ENCODE assay signal across 9 mouse cellular contexts in genomic region chr11:9126373-9127107, GRCm38 (mm10). TPM values are rescaled to one million over a fixed set of nuclear protein-coding genes. Genes with fewer than 3 reads are reported as not detected.
DNase-seq lines count a peak whose midpoint lies in the region; ATAC-seq and TF ChIP-seq lines count a peak whose summit lies in the region.
"Had no signal": no experiment of that assay in that cellular context is flagged by ENCODE, and none has a peak within 500 bp of the region (broad histone marks: within the 10 kb centered on the region; RNA-seq: fewer than 3 reads in every experiment).

No protein-coding gene starts in this region.

- no peaks in the 10 kb centered on the region for H3K9me3 ChIP-seq in intestine, postnatal 0 days (ENCODE audit: control insufficient read depth)
- no peaks in the 10 kb centered on the region for H3K9me3 ChIP-seq in intestine, embryonic 15.5 days
- no peaks in the 10 kb centered on the region for H3K9me3 ChIP-seq in limb, embryonic 10.5 days (replicated peaks)
- no peaks in the 10 kb centered on the region for H3K9me3 ChIP-seq in intestine, embryonic 16.5 days (ENCODE audit: control insufficient read depth, low read length)

- H3K9ac ChIP-seq in intestine, postnatal 0 days (ENCODE audit: low read depth, low read length) = no peak overlapping the region
- no peak overlapping the region for H3K9ac ChIP-seq in intestine, embryonic 15.5 days
- H3K9ac ChIP-seq in intestine, embryonic 16.5 days (ENCODE audit: low read depth, low read length) = no peak overlapping the region

- peak; percentile 55 for DNase-seq in A20 (ENCODE audit: low read depth, low spot score)
- peak; percentile 33 for DNase-seq in kidney, postnatal 14 days
- DNase-seq in limb, embryonic 10.5 days (ENCODE audit: low spot score) = no peak
- no peak for DNase-seq in layer of hippocampus, adult 11-12 months (ENCODE audit: low spot score)

- peak; percentile 56 for TF ChIP-seq CTCF in intestine, postnatal 0 days (IDR thresholded peaks at IDR 0.05; ENCODE audit: low read depth)

- no peaks in the 10 kb centered on the region for H3K27me3 ChIP-seq in intestine, postnatal 0 days (replicated peaks; ENCODE audit: control insufficient read depth, insufficient read depth, low read length)
- no peaks in the 10 kb centered on the region for H3K27me3 ChIP-seq in intestine, embryonic 15.5 days (replicated peaks)
- peaks cover 3% of the 10 kb centered on the region; the same call in 1 of the 2 replicates for H3K27me3 ChIP-seq in limb, embryonic 10.5 days (ENCODE audit: low read depth, poor library complexity, severe bottlenecking)
- H3K27me3 ChIP-seq in intestine, embryonic 16.5 days (replicated peaks; ENCODE audit: control insufficient read depth, insufficient read depth, low read length) = no peaks in the 10 kb centered on the region

- H3K4me3 ChIP-seq in intestine, postnatal 0 days (ENCODE audit: low read depth, low read length) = no peak overlapping the region
- no peak overlapping the region for H3K4me3 ChIP-seq in intestine, embryonic 15.5 days (replicated peaks)
- H3K4me3 ChIP-seq in limb, embryonic 10.5 days = no peak overlapping the region
- no peak overlapping the region for H3K4me3 ChIP-seq in intestine, embryonic 16.5 days (ENCODE audit: low read length)
- H3K4me3 ChIP-seq: myocyte had no signal

- H3K4me2 ChIP-seq in intestine, postnatal 0 days (replicated peaks; ENCODE audit: low read depth) = no peak overlapping the region
- H3K4me2 ChIP-seq in intestine, embryonic 15.5 days (replicated peaks) = no peak overlapping the region
- H3K4me2 ChIP-seq in intestine, embryonic 16.5 days (ENCODE audit: low read depth, low read length) = no peak overlapping the region

- no peak overlapping the region for H3K27ac ChIP-seq in intestine, postnatal 0 days (ENCODE audit: low read depth, low read length)
- no peak overlapping the region for H3K27ac ChIP-seq in intestine, embryonic 15.5 days
- H3K27ac ChIP-seq in limb, embryonic 10.5 days = no peak overlapping the region
- H3K27ac ChIP-seq in intestine, embryonic 16.5 days (ENCODE audit: low read length) = no peak overlapping the region

- H3K4me1 ChIP-seq in intestine, postnatal 0 days (replicated peaks; ENCODE audit: control insufficient read depth, insufficient read depth, low read length) = no peaks in the 10 kb centered on the region
- H3K4me1 ChIP-seq in intestine, embryonic 15.5 days (replicated peaks) = no peaks in the 10 kb centered on the region
- H3K4me1 ChIP-seq in limb, embryonic 10.5 days = no peaks in the 10 kb centered on the region
- no peaks in the 10 kb centered on the region for H3K4me1 ChIP-seq in intestine, embryonic 16.5 days (ENCODE audit: control insufficient read depth, insufficient read depth, low read length)

- no peak for ATAC-seq in intestine, postnatal 0 days
- ATAC-seq in intestine, embryonic 15.5 days = no peak
- ATAC-seq in cerebellum, adult (ENCODE audit: insufficient number of reproducible peaks, low FRiP score, low TSS enrichment) = peak; percentile 68
- ATAC-seq in intestine, embryonic 16.5 days = no peak

- WGBS in intestine, postnatal 0 days = 70% methylated on average over 5 of the region's 5 CpGs
- 69% methylated on average over 5 of the region's 5 CpGs for whole genome bisulfite sequencing in intestine, embryonic 15.5 days
- WGBS in limb, embryonic 10.5 days = 74% methylated on average over 5 of the region's 5 CpGs
- 66% methylated on average over 5 of the region's 5 CpGs for WGBS in intestine, embryonic 16.5 days

- no peaks in the 10 kb centered on the region for H3K36me3 ChIP-seq in intestine, postnatal 0 days (ENCODE audit: control insufficient read depth, insufficient read depth)
- no peaks in the 10 kb centered on the region for H3K36me3 ChIP-seq in intestine, embryonic 15.5 days
- H3K36me3 ChIP-seq in limb, embryonic 10.5 days = no peaks in the 10 kb centered on the region
- no peaks in the 10 kb centered on the region for H3K36me3 ChIP-seq in intestine, embryonic 16.5 days (ENCODE audit: control insufficient read depth, insufficient read depth, low read length)

RNA-seq across cellular contexts. Expression of gene Upp1, which starts 8.6 kb away (rescaled TPM):
- 5.6 and 6.6 TPM in 2 replicates for polyA plus RNA-seq in intestine, postnatal 0 days (2015; fragmentation: Nextera tagmentation; extraction: Ambion mirVana)
- polyA plus RNA-seq in intestine, embryonic 15.5 days (2015; fragmentation: Nextera tagmentation; extraction: Ambion mirVana) = 5.4 and 6.6 TPM in 2 replicates
- polyA plus RNA-seq in limb, embryonic 10.5 days (2016; fragmentation: Nextera tagmentation; extraction: Ambion mirVana) = 5.0 and 5.2 TPM in 2 replicates
- 6.5 and 6.7 TPM in 2 replicates for polyA plus RNA-seq in intestine, embryonic 16.5 days (2015; fragmentation: Nextera tagmentation; extraction: Ambion mirVana)

Comparison
In these comparisons a context has a peak if more than half of its experiments do, and no peak if none do; other contexts are left out.
1. DNase-seq: peak in A20 (single experiment) and kidney, postnatal 14 days (single experiment); none in limb, embryonic 10.5 days (single experiment) and layer of hippocampus, adult 11-12 months (single experiment).